Comparison of ENCODE assay signal across 27 mouse cellular contexts in genomic region chr1:178455120-178455519, GRCm38 (mm10). TPM values are rescaled to one million over a fixed set of nuclear protein-coding genes. Genes with fewer than 3 reads are reported as not detected.
DNase-seq lines count a peak whose midpoint lies in the region; ATAC-seq and TF ChIP-seq lines count a peak whose summit lies in the region.
"Had no signal": no experiment of that assay in that cellular context is flagged by ENCODE, and none has a peak within 500 bp of the region (broad histone marks: within the 10 kb centered on the region; RNA-seq: fewer than 3 reads in every experiment).

No protein-coding gene starts in this region.

- no peak for TF ChIP-seq CTCF in cerebellum, adult 2 months (IDR thresholded peaks at IDR 0.05; ENCODE audit: borderline replicate concordance, insufficient read depth, low read depth, low read length)

- peaks cover 17% of the 10 kb centered on the region; the same call in 1 of the 2 replicates for H3K4me1 ChIP-seq in cerebellum, adult 2 months (ENCODE audit: control insufficient read depth, insufficient read depth, low read length)
- peaks cover 15% of the 10 kb centered on the region for H3K4me1 ChIP-seq in liver, embryonic 13.5 days (replicated peaks)
- H3K4me1 ChIP-seq in liver, embryonic 16.5 days (ENCODE audit: control insufficient read depth, low read depth, low read length) = peaks cover 8% of the 10 kb centered on the region
- H3K4me1 ChIP-seq in forebrain, embryonic 12.5 days = no peaks in the 10 kb centered on the region
- H3K4me1 ChIP-seq: embryonic facial prominence, embryonic 10.5 days; embryonic facial prominence, embryonic 13.5 days; heart, embryonic 10.5 days; heart, embryonic 13.5 days had no signal

- no peak for TF ChIP-seq POLR2A in cerebellum, adult 2 months (IDR thresholded peaks at IDR 0.05; ENCODE audit: borderline replicate concordance, insufficient read depth, low read length)

- H3K4me3 ChIP-seq in cerebellum, adult 2 months (replicated peaks; ENCODE audit: insufficient read depth, low read depth, low read length) = no peak overlapping the region
- H3K4me3 ChIP-seq in liver, embryonic 13.5 days (replicated peaks) = no peak overlapping the region
- no peak overlapping the region for H3K4me3 ChIP-seq in liver, embryonic 16.5 days (ENCODE audit: low read depth, low read length)
- no peak overlapping the region for H3K4me3 ChIP-seq in forebrain, embryonic 12.5 days (replicated peaks)
- H3K4me3 ChIP-seq: embryonic facial prominence, embryonic 10.5 days; embryonic facial prominence, embryonic 13.5 days; erythroblast, embryonic 14.5 days; heart, embryonic 10.5 days; heart, embryonic 13.5 days had no signal

- H3K27ac ChIP-seq in cerebellum, adult 2 months (ENCODE audit: insufficient read depth, low read length) = peak overlapping the region; percentile 78; the same call in 1 of the 2 replicates
- H3K27ac ChIP-seq in liver, embryonic 13.5 days = no peak overlapping the region
- H3K27ac ChIP-seq in liver, embryonic 16.5 days (ENCODE audit: low read length) = no peak overlapping the region
- H3K27ac ChIP-seq in forebrain, embryonic 12.5 days = no peak overlapping the region
- H3K27ac ChIP-seq: embryonic facial prominence, embryonic 10.5 days; embryonic facial prominence, embryonic 13.5 days; heart, embryonic 10.5 days; heart, embryonic 13.5 days; hindbrain, embryonic 14.5 days; hindbrain, postnatal 0 days had no signal

- no peaks in the 10 kb centered on the region for H3K27me3 ChIP-seq in cerebellum, adult 2 months (ENCODE audit: control insufficient read depth, insufficient read depth, low read length)
- no peaks in the 10 kb centered on the region for H3K27me3 ChIP-seq in liver, embryonic 13.5 days
- H3K27me3 ChIP-seq in liver, embryonic 16.5 days (ENCODE audit: control insufficient read depth, insufficient read depth, low read depth, low read length) = no peaks in the 10 kb centered on the region
- H3K27me3 ChIP-seq in forebrain, embryonic 12.5 days = no peaks in the 10 kb centered on the region
- H3K27me3 ChIP-seq: embryonic facial prominence, embryonic 13.5 days; heart, embryonic 13.5 days; Patski had no signal

- H3K9me3 ChIP-seq in liver, embryonic 13.5 days (replicated peaks) = no peaks in the 10 kb centered on the region
- no peaks in the 10 kb centered on the region for H3K9me3 ChIP-seq in liver, embryonic 16.5 days (replicated peaks; ENCODE audit: control insufficient read depth, low read length)
- H3K9me3 ChIP-seq in forebrain, embryonic 12.5 days = no peaks in the 10 kb centered on the region
- H3K9me3 ChIP-seq: embryonic facial prominence, embryonic 10.5 days; embryonic facial prominence, embryonic 13.5 days; heart, embryonic 10.5 days; heart, embryonic 13.5 days had no signal

- no peak overlapping the region for H3K9ac ChIP-seq in liver, embryonic 13.5 days
- H3K9ac ChIP-seq in liver, embryonic 16.5 days (ENCODE audit: low read depth, low read length) = no peak overlapping the region
- H3K9ac ChIP-seq in forebrain, embryonic 12.5 days = no peak overlapping the region
- H3K9ac ChIP-seq: embryonic facial prominence, embryonic 13.5 days; forebrain, postnatal 0 days; heart, embryonic 13.5 days; hindbrain, embryonic 14.5 days had no signal

- no peak overlapping the region for H3K4me2 ChIP-seq in liver, embryonic 13.5 days
- no peak overlapping the region for H3K4me2 ChIP-seq in liver, embryonic 16.5 days (ENCODE audit: low read depth, low read length)
- H3K4me2 ChIP-seq in forebrain, embryonic 12.5 days = no peak overlapping the region
- H3K4me2 ChIP-seq: embryonic facial prominence, embryonic 13.5 days; heart, embryonic 13.5 days; hindbrain, embryonic 14.5 days had no signal

- WGBS in cerebellum, adult 2 months = 94% methylated on average over 1 of the region's 1 CpGs
- 8% methylated on average over 1 of the region's 1 CpGs for WGBS in liver, embryonic 13.5 days (ENCODE audit: insufficient replicate concordance)
- 2% methylated on average over 1 of the region's 1 CpGs for WGBS in liver, embryonic 16.5 days (ENCODE audit: insufficient replicate concordance)
- WGBS in forebrain, embryonic 12.5 days = 89% methylated on average over 1 of the region's 1 CpGs

- peak; percentile 53; the same call in 1 of the 2 replicates for ATAC-seq in liver, embryonic 13.5 days (ENCODE audit: low read depth)
- ATAC-seq in liver, embryonic 16.5 days (ENCODE audit: low read depth) = peak; percentile 27; the same call in 1 of the 2 replicates
- peak; percentile 73 for ATAC-seq in megakaryocyte-erythroid progenitor cell, adult 5-6 weeks (replicated peaks; ENCODE audit: low FRiP score, low TSS enrichment, poor library complexity, severe bottlenecking)
- ATAC-seq in forebrain, embryonic 12.5 days (ENCODE audit: low FRiP score) = no peak
- ATAC-seq: forebrain, embryonic 14.5 days; forebrain, postnatal 0 days; hindbrain, postnatal 0 days; Patski had no signal

- H3K36me3 ChIP-seq in liver, embryonic 13.5 days = no peaks in the 10 kb centered on the region
- H3K36me3 ChIP-seq in liver, embryonic 16.5 days (ENCODE audit: control insufficient read depth, insufficient read depth) = no peaks in the 10 kb centered on the region
- no peaks in the 10 kb centered on the region for H3K36me3 ChIP-seq in forebrain, embryonic 12.5 days (replicated peaks)
- H3K36me3 ChIP-seq: embryonic facial prominence, embryonic 10.5 days; embryonic facial prominence, embryonic 13.5 days; heart, embryonic 13.5 days had no signal

- no peak for DNase-seq in cerebellum, adult 2 months
- no peak for DNase-seq in cerebellum, adult 9-11 months
- no peak for DNase-seq in liver, embryonic 13.5 days
- DNase-seq in layer of hippocampus, adult 11-12 months (ENCODE audit: low spot score) = no peak
- DNase-seq in kidney, adult 9 months = no peak
- DNase-seq: adrenal gland, postnatal 10 days; adrenal gland, postnatal 36 days; cerebellum, postnatal 10 days; cerebellum, postnatal 36 days; embryo, embryonic 11 days; forebrain, postnatal 0 days; gastrocnemius, postnatal 25 days; heart, adult 18-20 months; heart, postnatal 14 days; heart, postnatal 4 days had no signal

RNA-seq across cellular contexts. Expression of gene Efcab2, which starts 49.2 kb away (rescaled TPM):
- 9.6 and 12.9 TPM in 2 replicates for polyA plus RNA-seq in cerebellum, adult 2 months (2012; rRNA removed)
- polyA plus RNA-seq in liver, embryonic 13.5 days (2015; fragmentation: Nextera tagmentation; extraction: Ambion mirVana) = 3.4 and 4.9 TPM in 2 replicates
- polyA plus RNA-seq in liver, embryonic 16.5 days (2015; fragmentation: Nextera tagmentation; extraction: Ambion mirVana) = 1.9 TPM in 2 replicates
- total RNA-seq in megakaryocyte-erythroid progenitor cell, adult 5-6 weeks (2014; fragmentation: Nextera tagmentation) = 1.8 and 1.9 TPM in 2 replicates
- 4.4 and 6.3 TPM in 2 replicates for total RNA-seq in megakaryocyte-erythroid progenitor cell, adult 5-6 weeks (2017)
- polyA plus RNA-seq in forebrain, embryonic 12.5 days (2016; fragmentation: Nextera tagmentation; extraction: Ambion mirVana) = 9.6 and 11.1 TPM in 2 replicates
